Mouse (Mus musculus): ENCODE results near the gene Pacsin1.

- TF ChIP-seq POLR2A (IDR thresholded peaks at IDR 0.05; ENCODE audit: insufficient read depth, low read depth, low read length) (no peak), CTCF (IDR thresholded peaks at IDR 0.05) (no peak)
Observed at GRCm38 (mm10) chr17:27720326-27720725, 65.0 kb downstream of the Pacsin1 start.
